Mouse (Mus musculus) small intestine, adult 2 months (tissue): Measurements from ENCODE around the gene Trappc10.

ENCODE experiments used
- CTCF ChIP-seq: fragments of 200-500 bp; IDR thresholded peaks from 2 replicates; pipeline ENCODE4 v1.5.1; 2012; ENCODE audit warnings: low read depth, mild to moderate bottlenecking, control low read depth, inconsistent platforms, low read length, moderate library complexity, mixed read lengths; ENCODE audit not compliant: insufficient replicate concordance, insufficient read length; ENCODE audit errors: extremely low read depth
- POLR2A ChIP-seq: fragments of 200-500 bp; IDR thresholded peaks from 2 replicates; pipeline ENCODE4 v1.6.1; 2012; ENCODE audit warnings: low read depth, mild to moderate bottlenecking, control low read depth, inconsistent platforms, low read length, moderate library complexity

DNA sequence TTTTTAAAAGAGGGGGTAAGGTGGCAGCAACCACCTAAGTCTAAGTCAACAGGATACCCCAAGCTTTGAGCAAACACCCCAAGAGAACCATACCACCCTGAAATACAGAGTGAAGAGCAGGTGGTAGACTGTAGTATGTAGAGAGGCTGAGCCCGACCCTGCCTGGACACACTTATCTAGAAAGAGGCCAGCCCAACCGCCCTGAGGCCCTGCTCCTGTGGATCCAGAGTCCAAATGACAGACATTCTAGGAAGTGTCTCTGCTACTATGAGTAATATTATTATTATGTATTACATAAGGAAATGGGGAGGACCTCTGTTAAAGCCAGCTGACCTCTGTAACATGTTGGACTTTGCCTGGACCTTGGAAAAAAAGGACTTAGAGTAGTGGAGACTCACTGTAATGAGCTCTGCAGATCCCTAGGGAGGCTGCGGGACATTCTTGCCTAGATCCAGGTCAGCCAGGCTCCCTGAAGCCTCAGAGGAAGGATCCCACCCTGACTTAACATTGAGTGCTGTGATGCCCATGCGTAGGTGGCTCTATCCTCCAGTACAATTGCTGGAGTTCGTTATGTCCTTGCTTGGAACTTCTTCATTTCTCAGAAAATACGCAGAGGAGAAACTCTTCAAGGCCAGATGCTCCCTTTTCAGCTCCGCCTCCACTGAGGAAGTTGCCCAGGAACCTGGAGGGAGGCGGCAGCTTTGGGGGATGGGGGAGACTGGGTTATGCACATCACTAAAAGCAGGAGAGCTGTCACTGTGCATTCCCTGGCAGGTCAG, 100.5 kb downstream of the Trappc10 start:
- no peak for TF ChIP-seq CTCF
- TF ChIP-seq POLR2A: peak; percentile 3; the same call in 1 of the 2 replicates
